Mouse (Mus musculus): Measurements from ENCODE around the gene Tmem274. TPM values are rescaled to one million over a fixed set of nuclear protein-coding genes. Genes with fewer than 3 reads are reported as not detected.

The Tmem274 gene
- total RNA-seq, 2 experiments from 2014 or later = not detected

DNA sequence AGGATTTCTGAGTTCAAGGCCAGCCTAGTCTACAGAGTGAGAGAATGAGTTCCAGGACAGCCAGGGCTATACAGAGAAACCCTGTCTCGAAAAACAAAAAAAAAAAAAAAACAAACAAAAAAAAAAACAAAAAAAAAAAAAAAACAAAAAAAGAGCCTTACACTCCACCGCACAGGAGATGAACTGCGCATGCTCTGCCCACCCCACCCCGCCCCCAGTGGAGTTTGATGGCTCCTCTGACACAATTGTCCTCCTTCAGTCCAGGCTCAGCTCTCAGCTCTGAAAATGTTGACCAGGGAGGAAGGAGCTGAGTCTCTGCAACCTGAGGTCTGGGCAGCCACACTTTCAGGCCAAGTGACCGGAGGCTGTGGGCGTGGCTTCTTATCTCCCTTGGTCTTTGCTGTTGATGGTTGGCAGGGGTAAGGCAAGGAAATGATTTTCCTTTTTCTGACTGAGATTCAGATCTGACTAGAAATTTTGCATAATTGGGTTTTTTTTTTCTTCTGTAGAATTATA, 13.7 kb upstream of the Tmem274 start:
- intact Hi-C loops (cut with DNase I; ENCODE audit: low total_unique reads) = no loop called here
- no peak for DNase-seq

- DNase-seq = no peak
- intact Hi-C loops (cut with DNase I; ENCODE audit: low total_unique reads) = no loop called here
Observed at GRCm38 (mm10) chr4:149469557-149469956, 7.6 kb upstream of the Tmem274 start.

- no peak for DNase-seq
- intact Hi-C loops (cut with DNase I; ENCODE audit: low total_unique reads) = no loop called here
Observed at GRCm38 (mm10) chr4:149475096-149475495, 2.1 kb upstream of the Tmem274 start.

- no peak for DNase-seq
- intact Hi-C loops (cut with DNase I; ENCODE audit: low total_unique reads) = no loop called here
Observed at GRCm38 (mm10) chr4:149484566-149484965, 7.4 kb downstream of the Tmem274 start.

GRCm38 (mm10) chr4:149485053-149485824, 8.1 kb downstream of the Tmem274 start, which contains the start of the genes Nmnat1 and Lzic:
Nmnat1 (minus strand) TSS chr4:149485202.
Lzic (plus strand) TSS chr4:149485229.
- peak; percentile 96 for DNase-seq
- intact Hi-C loops (cut with DNase I; ENCODE audit: low total_unique reads) = no loop called here

DNA sequence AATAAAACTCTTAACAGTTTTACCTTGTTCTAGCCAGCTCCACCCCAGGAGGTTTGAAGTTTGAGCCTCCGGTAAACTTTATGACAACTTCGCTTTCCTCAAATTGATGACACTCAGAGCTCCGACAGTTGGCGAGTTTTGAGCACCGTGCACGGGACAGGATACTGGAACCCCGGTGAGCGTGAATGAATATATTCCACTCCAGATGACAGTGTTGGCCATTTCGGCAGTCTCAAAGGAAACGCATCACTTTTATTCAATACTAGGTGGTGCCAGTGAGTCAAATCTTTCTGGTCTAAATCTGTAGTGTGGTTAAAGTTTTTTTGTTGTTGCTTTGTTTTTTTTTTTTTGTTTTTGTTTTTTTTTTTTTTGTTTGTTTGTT, 8.6 kb downstream of the Tmem274 start:
- intact Hi-C loops (cut with DNase I; ENCODE audit: low total_unique reads) = no loop called here
- DNase-seq = no peak

- DNase-seq = no peak
- intact Hi-C loops (cut with DNase I; ENCODE audit: low total_unique reads) = no loop called here
Observed at GRCm38 (mm10) chr4:149487729-149488128, 10.6 kb downstream of the Tmem274 start.

- intact Hi-C loops (cut with DNase I; ENCODE audit: low total_unique reads) = no loop called here
- no peak for DNase-seq
Observed at GRCm38 (mm10) chr4:149489415-149490240, 12.4 kb downstream of the Tmem274 start.

GRCm38 (mm10) chr4:149491151-149491550, 14.0 kb downstream of the Tmem274 start:
- no peak for DNase-seq
- intact Hi-C loops (cut with DNase I; ENCODE audit: low total_unique reads) = no loop called here

- intact Hi-C loops (cut with DNase I; ENCODE audit: low total_unique reads) = no loop called here
- DNase-seq = no peak
Observed at GRCm38 (mm10) chr4:149496612-149497011, 19.4 kb downstream of the Tmem274 start.

DNA sequence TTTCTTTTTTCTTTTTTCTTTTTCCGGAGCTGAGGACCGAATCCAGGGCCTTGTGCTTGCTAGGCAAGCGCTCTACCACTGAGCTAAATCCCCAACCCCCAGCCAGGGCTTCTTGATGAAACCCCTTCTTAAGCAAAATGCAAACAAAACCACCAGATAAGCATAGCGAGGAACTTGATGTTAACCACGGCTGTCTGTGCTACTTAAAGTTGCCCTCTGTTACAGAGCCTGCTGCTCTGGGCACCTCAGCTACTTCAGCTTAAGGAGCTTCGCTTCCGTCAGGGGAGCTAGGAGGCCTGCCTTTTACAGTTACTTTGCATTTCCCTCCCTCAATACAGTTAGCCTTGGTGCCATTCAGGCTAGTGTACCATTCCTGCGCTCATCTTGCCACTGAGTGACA, 21.7 kb downstream of the Tmem274 start:
- intact Hi-C loops (cut with DNase I; ENCODE audit: low total_unique reads) = no loop called here
- no peak for DNase-seq

- intact Hi-C loops (cut with DNase I; ENCODE audit: low total_unique reads) = loop anchor here (5.0 kb wide), 1 partner anchor 43 kb away; no protein-coding TSS in a partner anchor
- no peak for DNase-seq
Observed at GRCm38 (mm10) chr4:149499790-149500189, 22.6 kb downstream of the Tmem274 start.

- intact Hi-C loops (cut with DNase I; ENCODE audit: low total_unique reads) = loop anchor here (5.0 kb wide), 1 partner anchor 38 kb away; no protein-coding TSS in a partner anchor
- DNase-seq = no peak
Observed at GRCm38 (mm10) chr4:149504363-149504762, 27.2 kb downstream of the Tmem274 start.

DNA sequence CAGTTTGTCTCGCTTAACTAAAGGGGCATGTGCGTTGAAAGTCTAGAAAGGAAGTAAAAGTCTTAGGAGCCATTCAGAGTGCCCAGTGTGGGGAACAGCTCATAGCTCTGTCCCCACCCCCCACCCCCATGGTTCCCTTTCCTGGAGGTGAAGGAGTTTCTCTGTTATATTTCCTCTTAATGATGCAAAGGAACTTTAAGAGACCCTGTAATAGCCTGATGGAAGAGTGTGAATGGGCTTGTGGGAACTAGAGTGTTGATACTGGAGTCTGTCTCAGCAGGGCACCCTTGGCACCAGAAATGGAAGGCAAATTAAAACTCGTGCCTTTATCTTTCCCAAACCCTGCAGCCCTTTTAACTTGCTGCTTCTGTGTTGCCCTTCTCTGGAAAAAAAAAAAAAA, 27.7 kb downstream of the Tmem274 start:
- no peak for DNase-seq
- intact Hi-C loops (cut with DNase I; ENCODE audit: low total_unique reads) = loop anchor here (5.0 kb wide), 1 partner anchor 37 kb away; no protein-coding TSS in a partner anchor

GRCm38 (mm10) chr4:149505261-149505967, 28.2 kb downstream of the Tmem274 start:
- intact Hi-C loops (cut with DNase I; ENCODE audit: low total_unique reads) = no loop called here
- no peak for DNase-seq

GRCm38 (mm10) chr4:149506904-149507303, 29.7 kb downstream of the Tmem274 start:
- intact Hi-C loops (cut with DNase I; ENCODE audit: low total_unique reads) = no loop called here
- no peak for DNase-seq

- intact Hi-C loops (cut with DNase I; ENCODE audit: low total_unique reads) = no loop called here
- DNase-seq = no peak
Observed at GRCm38 (mm10) chr4:149511221-149511646, 34.1 kb downstream of the Tmem274 start.

- intact Hi-C loops (cut with DNase I; ENCODE audit: low total_unique reads) = no loop called here
- no peak for DNase-seq
Observed at GRCm38 (mm10) chr4:149512072-149512471, 34.9 kb downstream of the Tmem274 start.

DNA sequence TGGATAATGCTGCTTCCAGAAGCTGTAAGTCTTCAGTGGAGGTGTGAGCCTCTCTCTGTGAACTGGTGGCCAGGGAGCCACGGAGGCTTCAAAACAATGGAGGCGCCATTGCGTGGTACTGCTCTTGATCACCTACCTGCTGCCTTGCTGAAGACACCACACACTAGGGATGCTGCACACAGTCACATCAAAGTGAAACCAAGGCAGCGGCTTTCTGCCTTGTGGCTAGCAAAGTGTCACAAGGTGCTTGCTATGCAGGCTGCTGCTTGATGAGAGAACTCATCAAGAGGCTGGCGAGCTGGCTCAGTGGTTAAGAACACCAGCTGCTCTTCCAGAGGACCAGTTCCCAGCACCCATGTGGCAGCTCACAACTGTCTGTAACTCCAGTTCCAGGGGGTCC, 38.5 kb downstream of the Tmem274 start:
- intact Hi-C loops (cut with DNase I; ENCODE audit: low total_unique reads) = no loop called here
- DNase-seq = no peak
